Mouse (Mus musculus) forebrain, embryonic 13.5 days (tissue): Measurements from ENCODE around the gene Msh3. TPM values are rescaled to one million over a fixed set of nuclear protein-coding genes. Genes with fewer than 3 reads are reported as not detected.

Experiments used
- ATAC-seq: fragments of 200-750 bp; cut with Nextera tagmentation; 2 replicates; pipeline ENCODE4 v1.8.0; 2017
- H3K27ac ChIP-seq: fragments of 300-500 bp; sonication (generic); 2 replicates; pipeline ENCODE4 v1.5.1; 2015; ENCODE audit warnings: inconsistent platforms, mild to moderate bottlenecking, moderate library complexity
- H3K27me3 ChIP-seq: fragments of 300-500 bp; sonication (generic); 2 replicates; pipeline ENCODE4 v1.6.1; 2015; ENCODE audit warnings: mild to moderate bottlenecking, inconsistent platforms
- H3K36me3 ChIP-seq: fragments of 300-500 bp; sonication (generic); 2 replicates; pipeline ENCODE4 v1.6.1; 2015; ENCODE audit warnings: mild to moderate bottlenecking, inconsistent platforms; ENCODE audit not compliant: poor library complexity, severe bottlenecking
- H3K4me1 ChIP-seq: fragments of 300-500 bp; sonication (generic); 2 replicates; pipeline ENCODE4 v1.6.1; 2015; ENCODE audit warnings: inconsistent platforms
- H3K4me2 ChIP-seq: fragments of 300-500 bp; sonication (generic); 2 replicates; pipeline ENCODE4 v1.6.1; 2015; ENCODE audit warnings: inconsistent platforms, mild to moderate bottlenecking, moderate library complexity
- H3K4me3 ChIP-seq: fragments of 300-500 bp; sonication (generic); 2 replicates; pipeline ENCODE4 v1.5.1; 2015; ENCODE audit warnings: mild to moderate bottlenecking, inconsistent platforms
- H3K9ac ChIP-seq: fragments of 300-500 bp; sonication (generic); 2 replicates; pipeline ENCODE4 v1.6.1; 2015; ENCODE audit warnings: mild to moderate bottlenecking, inconsistent platforms
- H3K9me3 ChIP-seq: fragments of 300-500 bp; sonication (generic); replicated peaks from 2 replicates; pipeline ENCODE4 v1.6.1; 2016; ENCODE audit warnings: inconsistent platforms
- WGBS: fragments of 180-500 bp; shearing (Covaris S2); methylation state at CpG from one replicate; pipeline ENCODE4 v1.1.7; 2015; 5-methylcytosine and 5-hydroxymethylcytosine counted together
- polyA plus RNA-seq: library from polyadenylated mRNA; unstranded; fragments of >200 nt; fragmentation: Nextera tagmentation; extraction: Ambion mirVana; gene quantifications from 2 replicates; pipeline ENCODE4 v1.2.1, GENCODE M21; 2015

Msh3 gene
- polyA plus RNA-seq, 1 experiment from 2014 or later: 28.5 TPM

DNA sequence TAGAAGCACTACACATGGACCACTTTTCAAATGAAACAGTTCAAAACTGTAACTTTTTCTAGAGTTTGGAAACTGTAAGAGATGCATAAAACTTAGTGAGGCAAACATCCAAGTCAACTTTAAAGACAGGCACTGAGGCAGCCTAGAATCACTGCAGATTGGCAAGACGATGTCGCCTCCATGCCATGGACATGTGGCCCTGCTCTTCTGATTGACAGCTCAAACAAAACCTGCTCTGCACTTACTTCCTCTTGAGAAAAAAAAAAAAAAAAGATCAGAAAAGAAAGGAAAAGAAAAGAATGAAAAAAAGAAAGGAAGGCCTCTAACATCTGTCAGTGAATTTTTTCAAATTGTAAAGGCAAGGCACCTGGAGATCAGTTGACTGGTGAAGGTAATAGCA is 77.8 kb downstream of the Msh3 start:
- Histone ChIP-seq H3K4me1 (0 out of 2 replicates have a peak, but pooled peaks cover 3% of the 10 kb centered on the region), H3K27me3 (no peaks in the 10 kb centered on the region), H3K9ac (no peak overlapping the region), H3K4me2 (no peak overlapping the region), H3K27ac (no peak overlapping the region), H3K4me3 (no peak overlapping the region), H3K9me3 (no peaks in the 10 kb centered on the region), H3K36me3 (peaks cover 11% of the 10 kb centered on the region)
- no peak for ATAC-seq
- WGBS: 84% methylated on average over 2 of the region's 2 CpGs

DNA sequence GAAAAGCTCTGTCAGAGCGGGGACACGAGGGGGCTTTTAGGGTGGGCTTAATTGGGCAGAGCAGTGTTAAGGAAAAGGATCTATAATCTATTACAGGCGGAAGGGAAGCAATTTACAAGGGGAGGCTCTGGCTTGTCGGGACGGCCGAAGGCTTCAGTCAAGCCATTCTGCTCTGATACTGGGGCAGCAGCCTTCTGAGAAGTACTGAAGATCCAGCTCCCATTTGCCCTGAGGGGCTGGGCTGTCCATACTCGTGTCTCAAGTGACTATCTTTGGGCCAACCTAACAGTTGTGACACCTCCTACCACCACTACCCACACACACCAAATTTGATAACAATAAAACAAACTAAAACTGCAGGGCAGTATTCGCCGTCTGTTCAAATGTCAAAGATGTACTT is 79.5 kb downstream of the Msh3 start:
- no peak for ATAC-seq
- Histone ChIP-seq H3K4me2 (no peak overlapping the region), H3K4me3 (no peak overlapping the region), H3K9me3 (no peaks in the 10 kb centered on the region), H3K36me3 (peaks cover 6% of the 10 kb centered on the region; the same call in 1 of the 2 replicates), H3K9ac (no peak overlapping the region), H3K27me3 (no peaks in the 10 kb centered on the region), H3K27ac (no peak overlapping the region), H3K4me1 (0 out of 2 replicates have a peak, but pooled peaks cover 3% of the 10 kb centered on the region)
- 95% methylated on average over 9 of the region's 9 CpGs for WGBS

DNA sequence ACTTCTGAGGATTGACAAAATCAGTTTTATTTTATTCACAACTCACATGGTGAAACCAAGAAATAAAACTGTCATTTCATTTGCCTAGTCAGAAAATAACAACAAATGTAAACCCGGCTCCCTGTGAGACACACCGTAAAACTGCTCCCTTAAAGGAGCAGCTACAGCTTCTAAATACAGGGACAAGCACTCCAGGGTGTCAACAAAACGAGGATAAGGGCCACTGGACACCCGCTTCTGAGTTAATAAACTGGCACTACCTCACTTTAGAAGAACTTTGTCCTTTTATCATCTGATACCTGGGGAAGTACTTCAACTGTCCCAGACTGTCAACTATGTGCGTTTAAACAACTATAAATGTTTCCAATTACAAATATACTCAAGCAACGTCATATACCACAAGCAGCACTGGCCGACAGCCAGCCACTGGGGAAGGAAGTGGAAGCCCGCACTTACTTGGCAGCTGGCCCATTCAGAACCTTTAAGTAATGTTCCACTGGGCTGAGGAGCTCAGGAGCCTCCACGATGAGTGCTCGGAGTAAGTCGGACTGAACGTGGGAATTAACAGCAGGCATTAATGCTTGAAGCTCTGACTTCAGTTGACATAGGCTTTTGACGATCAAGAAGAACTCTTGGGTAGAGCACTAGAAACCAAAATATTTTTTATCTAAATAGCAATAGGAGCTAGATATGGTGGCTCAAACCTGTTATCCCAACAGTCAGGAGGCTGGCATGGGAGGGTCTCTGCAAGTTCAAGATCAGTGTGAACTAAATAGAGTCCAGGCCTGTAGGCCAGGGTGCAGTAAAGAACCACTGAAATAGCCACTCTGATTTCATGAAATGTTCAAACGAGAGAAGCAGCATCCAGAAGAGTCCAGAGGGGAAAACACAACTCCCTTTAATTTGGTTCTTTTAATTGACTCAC is 80.3 kb downstream of the Msh3 start:
- Histone ChIP-seq H3K27me3 (no peaks in the 10 kb centered on the region), H3K4me2 (no peak overlapping the region), H3K9ac (no peak overlapping the region), H3K9me3 (no peaks in the 10 kb centered on the region), H3K4me3 (no peak overlapping the region), H3K36me3 (peaks cover 6% of the 10 kb centered on the region; the same call in 1 of the 2 replicates), H3K27ac (no peak overlapping the region), H3K4me1 (0 out of 2 replicates have a peak, but pooled peaks cover 3% of the 10 kb centered on the region)
- no peak for ATAC-seq
- 79% methylated on average over 14 of the region's 14 CpGs for WGBS

DNA sequence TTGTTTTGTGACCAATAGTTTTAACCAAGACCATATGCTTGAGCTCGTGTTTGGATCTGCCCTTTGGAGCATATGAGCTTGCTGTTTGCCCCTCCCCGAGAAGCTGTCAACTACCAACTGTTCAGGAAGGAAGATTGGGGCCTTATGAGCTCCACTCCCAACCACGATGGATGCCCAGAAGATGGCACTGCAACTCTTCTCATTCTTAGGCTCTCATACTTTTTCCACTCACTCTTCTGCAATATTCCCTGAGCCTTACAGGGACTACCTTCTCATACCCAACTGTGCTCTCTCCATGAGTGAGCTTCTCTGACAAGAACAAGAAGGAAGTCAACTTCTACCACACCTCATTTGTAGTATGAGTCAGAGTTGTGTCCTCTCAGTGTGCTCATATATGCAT is 87.7 kb downstream of the Msh3 start:
- Histone ChIP-seq H3K4me3 (no peak overlapping the region), H3K36me3 (peaks cover 8% of the 10 kb centered on the region), H3K4me2 (no peak overlapping the region), H3K4me1 (no peaks in the 10 kb centered on the region), H3K9me3 (no peaks in the 10 kb centered on the region), H3K27ac (no peak overlapping the region), H3K9ac (no peak overlapping the region), H3K27me3 (no peaks in the 10 kb centered on the region)
- 90% methylated on average over 3 of the region's 3 CpGs for WGBS
- no peak for ATAC-seq

DNA sequence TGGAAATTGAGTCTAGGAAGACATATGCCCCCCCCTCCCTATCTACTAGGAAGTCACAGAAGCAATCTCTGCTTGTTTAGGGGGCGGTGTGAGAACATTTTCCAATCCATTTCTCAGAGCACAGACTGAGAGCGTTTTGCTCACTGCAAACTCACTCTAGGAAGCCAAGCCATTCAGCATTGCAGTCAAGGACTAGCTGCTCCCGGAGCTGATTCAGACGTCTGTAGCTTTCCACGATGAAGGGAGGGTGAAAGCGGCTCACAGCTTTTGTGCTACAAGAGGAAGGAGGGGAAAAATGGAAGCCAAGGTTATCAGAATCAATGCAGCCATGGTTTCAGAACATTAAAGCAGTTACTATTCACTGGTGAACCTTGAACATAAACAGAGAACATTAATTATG is 91.2 kb downstream of the Msh3 start:
- WGBS: 87% methylated on average over 6 of the region's 6 CpGs
- no peak for ATAC-seq
- no peaks in the 10 kb centered on the region for H3K27me3 ChIP-seq

DNA sequence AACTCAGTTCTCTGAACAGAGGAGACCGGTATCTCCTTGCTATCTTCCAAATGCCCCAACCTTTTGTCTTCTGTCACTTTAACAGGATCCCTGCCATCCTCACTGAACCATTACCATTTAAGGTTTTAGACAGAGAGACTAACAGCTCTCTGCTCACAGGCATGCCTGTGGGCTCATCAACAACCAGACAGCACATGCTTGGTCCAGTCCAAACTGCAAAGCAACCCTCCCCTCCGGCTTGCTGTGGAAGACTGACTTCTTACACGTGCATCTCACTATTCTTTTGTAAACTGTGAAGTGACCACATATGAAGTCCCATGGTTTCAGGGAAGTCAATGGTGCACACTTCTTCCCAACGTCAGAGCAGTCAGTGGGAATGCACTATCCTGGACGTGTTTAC is 93.5 kb downstream of the Msh3 start:
- no peak overlapping the region for H3K4me2 ChIP-seq
- WGBS: 89% methylated on average over 5 of the region's 5 CpGs
- H3K27ac ChIP-seq: no peak overlapping the region
- no peaks in the 10 kb centered on the region for H3K4me1 ChIP-seq
- H3K9ac ChIP-seq: no peak overlapping the region
- H3K9me3 ChIP-seq: no peaks in the 10 kb centered on the region
- H3K36me3 ChIP-seq: peaks cover 16% of the 10 kb centered on the region
- H3K27me3 ChIP-seq: no peaks in the 10 kb centered on the region
- no peak overlapping the region for H3K4me3 ChIP-seq
- ATAC-seq: no peak

More for the DNA sequence above, 91.2 kb downstream of the Msh3 start:
- H3K9me3 ChIP-seq: no peaks in the 10 kb centered on the region
- H3K27ac ChIP-seq: no peak overlapping the region
- no peak overlapping the region for H3K4me2 ChIP-seq
- H3K4me3 ChIP-seq: no peak overlapping the region
- H3K36me3 ChIP-seq: peaks cover 14% of the 10 kb centered on the region
- H3K9ac ChIP-seq: no peak overlapping the region
- H3K4me1 ChIP-seq: no peaks in the 10 kb centered on the region

DNA sequence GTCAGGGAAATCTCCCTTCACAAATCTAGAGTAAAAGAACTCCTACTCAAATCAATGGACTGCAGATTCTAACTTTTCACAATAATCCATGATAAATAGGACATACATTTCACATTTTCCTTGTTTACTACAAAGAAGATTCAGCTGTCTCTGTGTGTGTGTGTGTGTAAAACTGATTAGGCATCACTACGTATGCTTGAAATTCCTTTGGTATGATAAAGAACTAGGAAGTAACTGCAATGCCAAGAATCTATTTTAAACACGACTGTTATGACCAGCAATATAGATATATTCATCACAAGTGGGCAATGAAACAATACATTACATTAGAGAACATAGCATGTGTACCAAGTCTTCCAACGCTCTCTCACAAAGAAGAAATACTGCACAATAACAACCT is 99.3 kb downstream of the Msh3 start:
- WGBS: 91% methylated on average over 3 of the region's 3 CpGs
- H3K36me3 ChIP-seq: peaks cover 8% of the 10 kb centered on the region
- H3K4me3 ChIP-seq: no peak overlapping the region
- H3K27me3 ChIP-seq: no peaks in the 10 kb centered on the region
- no peak overlapping the region for H3K4me2 ChIP-seq
- no peak overlapping the region for H3K9ac ChIP-seq
- no peak for ATAC-seq
- H3K4me1 ChIP-seq: no peaks in the 10 kb centered on the region
- no peak overlapping the region for H3K27ac ChIP-seq
- no peaks in the 10 kb centered on the region for H3K9me3 ChIP-seq

DNA sequence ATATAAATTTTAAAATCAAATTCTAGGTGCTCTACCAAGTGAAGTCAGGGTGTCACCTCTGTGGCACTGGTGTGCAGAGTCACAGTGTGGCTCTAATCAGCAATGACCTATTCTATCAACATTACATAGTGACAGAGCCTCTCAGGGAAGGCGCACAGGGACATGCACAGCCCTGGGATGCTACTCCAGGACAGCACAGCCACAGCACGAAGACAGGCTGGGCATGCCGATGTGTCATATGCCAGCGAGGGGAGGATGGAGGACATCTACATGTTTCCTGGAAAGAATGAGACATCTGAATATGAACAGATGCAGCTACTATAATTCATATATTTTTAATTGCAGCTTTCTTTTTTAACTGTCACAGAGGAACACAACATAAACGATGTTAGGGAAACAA is 101.0 kb downstream of the Msh3 start:
- Histone ChIP-seq H3K27me3 (no peaks in the 10 kb centered on the region), H3K27ac (no peak overlapping the region), H3K9ac (no peak overlapping the region), H3K4me2 (no peak overlapping the region), H3K36me3 (peaks cover 17% of the 10 kb centered on the region), H3K4me3 (no peak overlapping the region), H3K4me1 (no peaks in the 10 kb centered on the region), H3K9me3 (no peaks in the 10 kb centered on the region)
- no peak for ATAC-seq
- WGBS: 92% methylated on average over 5 of the region's 5 CpGs

DNA sequence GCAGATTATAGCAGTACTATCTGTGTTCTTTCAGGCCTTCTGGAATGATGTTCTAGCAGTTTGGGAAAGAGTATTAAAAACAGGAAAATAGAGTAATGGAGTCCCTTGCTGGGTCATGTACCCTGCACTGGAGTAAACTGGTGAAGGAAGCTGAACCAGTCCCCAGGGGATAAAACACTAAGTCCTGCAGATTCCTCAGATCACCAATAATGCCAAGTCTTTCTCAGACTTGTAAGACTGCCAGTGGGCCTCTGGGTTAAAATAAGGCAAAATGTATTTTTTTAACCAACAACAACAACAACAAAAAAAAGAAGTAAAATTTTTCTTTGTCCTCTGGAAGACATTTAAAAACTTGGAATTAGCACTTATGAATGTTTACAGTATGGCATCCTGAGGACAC is 102.5 kb downstream of the Msh3 start:
- Histone ChIP-seq H3K9me3 (no peaks in the 10 kb centered on the region), H3K4me3 (no peak overlapping the region), H3K27ac (no peak overlapping the region), H3K4me2 (no peak overlapping the region), H3K9ac (no peak overlapping the region), H3K4me1 (no peaks in the 10 kb centered on the region), H3K27me3 (no peaks in the 10 kb centered on the region), H3K36me3 (peaks cover 20% of the 10 kb centered on the region; the same call in 1 of the 2 replicates)
- no peak for ATAC-seq

DNA sequence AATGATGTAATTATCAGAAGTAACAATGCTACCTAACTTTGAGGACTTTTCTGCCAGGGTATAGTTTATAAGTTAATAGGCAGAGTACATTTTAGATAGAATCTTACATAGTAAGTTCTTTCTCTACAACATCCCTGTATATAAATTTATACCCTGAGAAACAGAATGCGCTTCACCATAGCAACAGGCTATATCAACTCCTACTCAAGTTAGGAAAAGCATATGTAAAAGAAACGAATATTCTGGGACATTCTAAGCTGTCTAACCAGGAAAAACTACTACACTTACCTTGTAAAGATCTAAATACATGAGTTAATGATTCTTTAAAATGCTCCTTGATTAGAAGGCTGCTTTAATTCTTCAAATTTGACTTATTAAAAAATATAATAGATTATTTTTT is 107.2 kb downstream of the Msh3 start:
- Histone ChIP-seq H3K27ac (no peak overlapping the region), H3K9me3 (no peaks in the 10 kb centered on the region), H3K4me2 (no peak overlapping the region), H3K27me3 (no peaks in the 10 kb centered on the region), H3K9ac (no peak overlapping the region), H3K36me3 (peaks cover 19% of the 10 kb centered on the region; the same call in 1 of the 2 replicates), H3K4me1 (no peaks in the 10 kb centered on the region), H3K4me3 (no peak overlapping the region)
- ATAC-seq: no peak
- WGBS: 93% methylated on average over 2 of the region's 2 CpGs

DNA sequence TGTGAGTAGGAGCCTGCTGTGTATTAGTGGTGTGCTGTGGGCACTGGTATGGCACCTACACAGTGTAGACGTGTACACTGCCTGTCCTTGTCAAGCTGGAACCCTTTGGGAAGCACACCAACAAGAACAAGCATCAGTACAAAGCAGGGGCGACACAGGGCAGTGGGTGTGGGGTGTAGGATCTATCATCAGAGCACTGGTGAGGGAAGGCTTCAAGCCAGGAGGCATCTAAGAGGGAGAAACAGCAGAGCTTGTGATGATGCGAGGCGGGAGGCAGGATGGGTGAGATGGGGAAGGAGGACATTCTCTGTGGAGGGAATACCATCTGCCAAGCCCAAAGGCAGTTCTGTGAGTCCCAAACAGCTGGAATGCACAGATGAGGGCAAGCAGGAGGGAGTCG is 107.8 kb downstream of the Msh3 start:
- 95% methylated on average over 5 of the region's 5 CpGs for WGBS
- Histone ChIP-seq H3K9me3 (no peaks in the 10 kb centered on the region), H3K27me3 (no peaks in the 10 kb centered on the region), H3K4me2 (no peak overlapping the region), H3K9ac (no peak overlapping the region), H3K27ac (no peak overlapping the region), H3K4me3 (no peak overlapping the region), H3K4me1 (no peaks in the 10 kb centered on the region), H3K36me3 (peaks cover 19% of the 10 kb centered on the region; the same call in 1 of the 2 replicates)
- ATAC-seq: no peak

DNA sequence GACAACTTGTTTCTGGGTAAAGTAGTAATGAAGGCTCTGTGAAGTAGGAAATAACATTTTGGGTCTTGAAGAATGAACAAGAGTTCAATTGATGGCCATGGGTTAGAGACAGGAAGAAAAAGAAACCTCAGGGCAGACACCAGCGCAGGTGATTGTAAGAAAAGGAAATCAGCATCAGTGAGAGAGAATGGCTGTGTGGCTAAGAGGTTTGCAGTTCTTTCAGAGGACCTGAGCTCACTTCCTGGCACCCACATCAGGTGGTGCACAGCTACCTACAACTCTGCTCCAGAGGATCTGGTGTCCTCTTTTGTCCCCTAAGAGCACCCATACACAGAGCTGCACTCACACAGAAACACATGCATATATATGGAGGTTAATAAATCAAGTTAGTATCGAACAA is 110.1 kb downstream of the Msh3 start:
- Histone ChIP-seq H3K27ac (no peak overlapping the region), H3K4me3 (no peak overlapping the region), H3K9ac (no peak overlapping the region), H3K9me3 (no peaks in the 10 kb centered on the region), H3K4me2 (no peak overlapping the region), H3K36me3 (peaks cover 16% of the 10 kb centered on the region; the same call in 1 of the 2 replicates), H3K4me1 (no peaks in the 10 kb centered on the region), H3K27me3 (no peaks in the 10 kb centered on the region)
- no peak for ATAC-seq
- 87% methylated on average over 2 of the region's 2 CpGs for WGBS
